Mouse (Mus musculus): Measurements from ENCODE around the gene Bet1l.
"Not testable (repeated sequence)": the region's sequence is repeated elsewhere in the genome, so short reads cannot be mapped to it uniquely, and the experiment has no call there.

Gene Bet1l

DNA sequence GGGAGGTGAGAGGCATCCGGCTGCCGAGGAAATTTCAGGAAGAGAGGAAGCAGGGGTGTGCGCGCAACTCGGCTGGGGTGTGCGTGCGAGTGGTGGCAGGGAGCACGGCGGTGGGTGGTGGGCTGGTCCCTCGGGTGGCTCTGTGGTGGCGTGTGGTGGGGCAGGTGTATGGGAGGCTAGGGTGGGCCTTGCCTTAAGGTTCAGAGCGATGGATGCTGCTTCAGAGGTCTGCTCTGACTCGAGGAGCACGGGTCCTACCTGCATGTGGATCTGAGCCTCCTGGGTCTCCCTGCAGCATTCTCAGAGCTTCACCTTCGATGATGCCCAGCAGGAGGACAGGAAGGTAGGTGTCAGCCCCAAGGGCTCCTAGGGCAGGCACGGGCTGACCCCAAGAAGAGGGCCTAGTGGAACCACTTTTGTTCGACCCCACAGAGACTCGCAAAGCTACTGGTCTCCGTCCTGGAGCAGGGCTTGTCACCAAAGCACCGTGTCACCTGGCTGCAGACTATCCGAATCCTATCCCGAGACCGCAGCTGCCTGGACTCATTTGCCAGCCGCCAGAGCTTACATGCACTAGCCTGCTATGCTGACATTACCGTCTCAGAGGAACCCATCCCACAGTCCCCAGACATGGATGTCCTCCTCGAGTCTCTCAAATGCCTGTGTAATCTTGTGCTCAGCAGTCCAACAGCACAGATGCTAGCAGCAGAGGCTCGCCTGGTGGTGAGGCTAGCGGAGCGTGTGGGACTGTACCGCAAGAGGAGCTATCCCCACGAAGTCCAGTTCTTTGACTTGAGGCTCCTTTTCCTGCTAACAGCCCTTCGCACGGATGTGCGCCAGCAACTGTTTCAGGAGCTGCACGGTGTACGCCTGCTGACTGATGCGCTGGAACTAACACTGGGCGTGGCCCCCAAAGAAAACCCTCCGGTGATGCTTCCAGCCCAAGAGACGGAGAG lies at the start of gene Bet1l:
Bet1l (minus strand) TSS at position 28 of the 956 bp plus-strand sequence.
- no peak for DNase-seq (ENCODE audit: low spot score)

DNA sequence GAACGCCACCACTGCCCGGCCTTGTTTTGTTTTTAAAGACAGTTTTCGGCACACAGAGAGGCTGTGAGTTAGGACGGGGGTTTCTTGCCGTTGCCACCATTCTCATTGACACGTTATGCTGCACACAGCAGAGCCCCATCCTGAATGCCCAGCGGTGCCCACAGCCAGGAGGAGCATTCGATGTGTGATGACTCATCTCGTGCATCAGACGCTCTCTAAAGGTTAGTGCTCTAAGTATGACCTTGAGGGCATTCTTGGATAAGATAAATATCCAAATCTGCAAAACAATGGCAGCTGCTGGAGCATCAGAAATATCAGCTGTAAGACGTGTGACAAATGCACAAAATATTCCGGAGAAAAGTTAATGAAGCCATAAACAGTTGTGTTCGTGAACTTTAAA lies 49.8 kb upstream of the Bet1l start:
- DNase-seq (ENCODE audit: low spot score): no peak

DNA sequence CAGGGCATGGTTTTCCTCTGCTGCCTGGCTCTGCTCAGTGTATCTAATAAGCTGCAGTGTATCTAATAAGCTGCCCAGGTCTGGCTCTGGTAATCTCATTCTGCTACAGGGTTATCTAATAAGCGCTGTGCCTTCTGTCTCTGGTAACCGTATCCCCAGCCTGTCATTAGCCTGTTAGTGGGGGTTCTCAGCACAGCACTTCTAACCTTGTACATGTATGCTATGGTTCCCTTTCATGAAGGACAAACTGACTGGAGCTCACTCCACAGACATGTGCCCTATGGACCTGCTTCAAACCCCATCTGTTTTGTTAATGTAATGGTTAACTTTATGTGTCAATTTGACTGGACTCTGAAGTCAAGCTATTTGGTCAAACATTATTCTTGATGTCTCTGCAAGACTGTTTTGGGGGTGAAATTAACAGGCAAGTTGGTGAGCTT lies 48.3 kb upstream of the Bet1l start:
- DNase-seq (ENCODE audit: low spot score): no peak

DNA sequence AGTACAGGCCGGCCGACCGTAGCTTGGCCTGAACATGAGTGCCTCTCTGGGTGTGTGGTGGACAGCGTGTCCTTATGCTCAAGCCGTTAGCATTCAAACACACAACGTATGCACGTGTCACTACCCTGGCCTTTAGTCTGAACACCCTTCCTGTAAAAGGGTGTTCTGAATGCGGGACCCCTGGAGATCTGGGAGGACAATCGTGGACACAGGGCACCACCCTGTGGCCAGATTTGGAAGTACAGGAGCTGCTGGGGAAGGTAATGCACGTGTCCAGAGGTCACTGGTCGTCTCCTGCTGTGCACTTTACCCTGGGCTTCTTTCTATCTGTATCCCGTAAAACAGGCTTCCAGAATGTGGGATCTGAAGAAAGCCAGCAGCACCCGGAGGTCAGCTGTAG lies 45.8 kb upstream of the Bet1l start:
- DNase-seq (ENCODE audit: low spot score): peak; percentile 82

DNA sequence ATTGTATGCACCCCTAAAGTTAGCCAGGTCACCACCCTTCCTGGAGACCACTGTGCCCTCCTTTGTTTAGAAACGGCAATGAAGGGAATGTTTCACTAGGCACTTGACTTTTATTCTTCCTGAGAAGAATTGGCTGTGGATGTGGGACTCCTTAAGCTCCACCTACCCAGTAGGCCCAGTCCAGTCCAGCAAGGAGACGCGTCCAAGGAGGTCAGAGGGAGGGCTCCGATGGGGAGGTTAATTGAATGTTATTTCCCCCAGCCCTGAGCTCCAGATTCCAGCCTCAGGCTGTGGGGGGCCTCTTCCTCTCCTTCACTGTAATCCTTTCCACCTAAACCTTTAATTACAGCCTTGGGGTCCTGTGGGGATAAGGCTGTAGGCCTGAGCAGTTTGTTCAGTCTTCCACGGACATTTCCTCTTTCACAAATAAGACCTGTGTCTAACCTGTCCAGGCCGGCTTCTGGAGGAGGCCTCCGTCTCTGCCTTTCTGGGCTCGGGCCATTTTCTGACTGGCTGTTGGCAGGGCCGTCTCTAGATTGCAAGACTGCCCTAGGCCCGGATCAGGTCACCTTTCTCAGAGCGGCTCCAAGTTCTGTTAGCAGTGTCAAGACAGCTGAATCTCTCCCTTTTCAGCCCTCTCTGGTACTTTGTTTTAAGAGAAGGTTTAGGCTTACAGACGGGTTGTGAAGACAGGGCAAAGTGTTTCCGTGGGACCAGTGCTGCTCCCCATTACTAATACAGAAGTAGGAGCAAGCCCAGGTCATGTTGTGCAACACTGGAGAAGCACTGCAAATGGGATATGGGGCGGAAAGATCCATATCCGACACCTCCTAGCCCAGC lies 44.9 kb upstream of the Bet1l start:
- DNase-seq (ENCODE audit: low spot score): no peak

DNA sequence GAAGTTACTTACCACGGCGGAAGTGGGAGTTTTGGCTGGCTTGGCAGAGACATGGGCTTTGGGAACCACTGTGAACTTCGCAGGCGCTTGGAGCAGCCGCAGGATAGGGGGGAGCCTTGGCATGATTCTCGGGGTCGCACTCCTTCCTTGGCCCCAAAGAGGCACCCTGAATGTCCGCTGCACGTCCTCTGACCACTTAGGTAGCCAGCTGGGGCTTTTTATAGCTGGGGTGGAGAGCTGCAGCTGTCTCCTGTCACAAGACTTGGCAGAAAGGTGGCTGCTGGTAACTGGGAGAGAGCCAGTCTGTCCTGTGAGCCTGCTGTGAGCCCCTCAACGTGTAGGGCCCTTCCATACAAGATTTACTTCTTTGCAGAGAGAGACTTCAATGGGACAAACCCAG lies 42.8 kb upstream of the Bet1l start, which contains the start of gene Cox8b:
Cox8b (minus strand) TSS at position 227 of the 400 bp plus-strand sequence.
- no peak for DNase-seq (ENCODE audit: low spot score)

DNA sequence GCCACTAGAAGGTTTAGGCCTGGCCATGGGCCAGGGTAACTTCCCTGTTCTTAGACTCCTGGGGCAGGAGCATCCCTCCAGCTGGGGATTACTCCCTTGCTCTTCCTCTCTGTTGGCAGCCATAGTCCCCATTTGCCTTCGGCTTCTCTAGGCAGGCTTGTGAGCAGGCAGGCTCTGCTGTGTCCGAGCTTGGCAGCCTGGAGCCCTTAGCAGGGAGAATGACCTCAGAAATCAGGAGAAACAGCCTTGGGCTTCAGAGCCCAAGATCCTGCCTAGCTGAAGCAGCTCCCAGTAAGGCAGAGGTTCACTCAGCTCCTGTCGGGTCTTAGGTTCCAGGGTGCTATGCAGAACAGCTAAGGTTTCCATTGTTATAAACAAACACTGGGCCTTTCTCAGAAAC lies 41.7 kb upstream of the Bet1l start:
- no peak for DNase-seq (ENCODE audit: low spot score)

DNA sequence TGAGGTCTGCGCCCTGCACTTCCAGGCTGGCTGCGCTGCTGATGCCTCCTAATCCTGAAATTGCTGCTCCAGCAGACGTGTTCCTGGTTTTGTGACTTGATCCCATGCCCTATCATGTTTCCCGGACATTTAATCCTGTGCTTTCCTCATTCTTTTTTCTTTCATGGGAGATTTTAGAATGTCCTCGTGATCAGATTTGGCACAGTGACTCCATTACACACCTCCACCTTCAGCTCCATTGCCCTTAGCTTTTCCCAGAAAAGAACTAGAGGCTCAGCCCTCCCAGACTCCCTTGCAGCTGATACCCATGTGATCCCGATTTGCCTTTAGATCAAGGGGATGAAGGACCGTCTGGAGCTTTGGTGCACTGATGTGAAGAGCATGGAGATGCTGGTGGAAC lies 40.5 kb upstream of the Bet1l start:
- DNase-seq (ENCODE audit: low spot score): no peak

DNA sequence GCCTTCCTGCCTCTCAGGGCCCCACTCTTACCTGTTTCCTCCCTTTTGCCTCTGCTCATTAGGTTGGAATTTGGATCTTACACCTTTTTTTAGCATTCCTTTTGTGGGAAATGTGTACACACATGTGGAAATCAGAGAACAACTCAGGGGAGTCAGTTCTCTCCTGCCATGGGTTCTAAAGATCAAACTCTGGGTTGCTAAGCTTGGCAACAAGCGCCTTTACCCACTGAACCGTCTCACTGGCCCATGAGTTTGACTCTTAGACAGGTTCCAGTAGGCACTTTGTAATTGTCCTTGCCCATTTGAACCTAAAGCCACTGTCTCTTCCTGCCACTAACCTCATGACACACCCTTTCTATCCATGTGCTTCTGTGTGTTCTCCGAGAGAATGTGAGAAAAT lies 37.2 kb upstream of the Bet1l start:
- DNase-seq (ENCODE audit: low spot score): no peak

DNA sequence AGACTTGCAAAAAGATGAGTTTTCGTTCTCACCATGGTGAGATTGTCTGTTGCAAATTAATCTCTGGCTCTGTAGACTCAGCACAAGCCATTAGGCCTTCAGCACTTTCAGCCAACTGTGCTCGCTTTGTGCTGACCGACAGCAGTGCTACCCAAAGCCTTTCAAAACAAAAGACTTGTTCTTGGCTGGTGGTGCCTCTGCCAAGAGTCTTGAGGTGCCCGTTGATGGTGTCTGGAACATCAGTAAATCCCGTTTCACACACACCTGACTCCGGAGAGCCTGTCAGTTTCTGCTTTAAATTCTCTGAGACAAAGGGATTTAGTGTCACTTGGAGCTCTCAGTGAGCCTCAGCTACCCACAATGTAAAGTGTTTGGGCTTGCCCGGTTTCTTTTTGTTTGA lies 36.7 kb upstream of the Bet1l start:
- DNase-seq (ENCODE audit: low spot score): no peak

DNA sequence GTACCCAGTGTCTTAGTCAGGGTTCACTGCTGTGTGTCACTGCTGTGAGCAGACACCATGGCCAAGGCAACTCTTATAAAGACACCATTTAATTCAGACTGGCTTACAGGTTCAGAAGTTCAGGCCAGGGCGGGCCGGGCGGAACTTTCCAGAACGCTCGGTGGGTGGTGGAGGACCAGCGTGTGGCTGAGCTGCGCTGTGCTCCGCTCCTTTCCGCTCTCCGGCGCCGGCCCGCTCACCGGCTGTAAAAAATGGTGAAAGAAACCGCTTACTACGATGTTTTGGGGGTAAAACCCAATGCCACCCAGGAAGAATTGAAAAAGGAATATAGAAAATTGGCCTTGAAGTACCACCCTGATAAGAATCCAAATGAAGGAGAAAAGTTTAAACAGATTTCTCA lies 33.3 kb upstream of the Bet1l start:
- DNase-seq (ENCODE audit: low spot score): not testable (repeated sequence)

DNA sequence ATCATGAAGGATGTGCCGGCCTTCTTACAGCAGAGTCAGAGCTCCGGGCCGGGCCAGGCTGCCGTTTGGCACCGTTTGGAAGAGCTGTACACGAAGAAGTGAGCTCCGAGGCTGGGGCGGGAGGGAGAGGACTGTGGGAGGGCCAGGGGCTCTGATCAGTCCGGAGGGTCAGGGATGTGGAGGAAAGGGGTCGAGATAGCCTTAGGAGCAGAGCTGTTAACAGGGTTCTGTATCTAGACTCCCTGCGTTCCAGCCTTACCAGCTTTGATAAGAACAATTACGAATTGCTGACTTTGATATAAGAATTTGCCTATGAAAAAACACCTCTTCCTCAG lies 25.1 kb upstream of the Bet1l start:
- peak; percentile 8 for DNase-seq (ENCODE audit: low spot score)

DNA sequence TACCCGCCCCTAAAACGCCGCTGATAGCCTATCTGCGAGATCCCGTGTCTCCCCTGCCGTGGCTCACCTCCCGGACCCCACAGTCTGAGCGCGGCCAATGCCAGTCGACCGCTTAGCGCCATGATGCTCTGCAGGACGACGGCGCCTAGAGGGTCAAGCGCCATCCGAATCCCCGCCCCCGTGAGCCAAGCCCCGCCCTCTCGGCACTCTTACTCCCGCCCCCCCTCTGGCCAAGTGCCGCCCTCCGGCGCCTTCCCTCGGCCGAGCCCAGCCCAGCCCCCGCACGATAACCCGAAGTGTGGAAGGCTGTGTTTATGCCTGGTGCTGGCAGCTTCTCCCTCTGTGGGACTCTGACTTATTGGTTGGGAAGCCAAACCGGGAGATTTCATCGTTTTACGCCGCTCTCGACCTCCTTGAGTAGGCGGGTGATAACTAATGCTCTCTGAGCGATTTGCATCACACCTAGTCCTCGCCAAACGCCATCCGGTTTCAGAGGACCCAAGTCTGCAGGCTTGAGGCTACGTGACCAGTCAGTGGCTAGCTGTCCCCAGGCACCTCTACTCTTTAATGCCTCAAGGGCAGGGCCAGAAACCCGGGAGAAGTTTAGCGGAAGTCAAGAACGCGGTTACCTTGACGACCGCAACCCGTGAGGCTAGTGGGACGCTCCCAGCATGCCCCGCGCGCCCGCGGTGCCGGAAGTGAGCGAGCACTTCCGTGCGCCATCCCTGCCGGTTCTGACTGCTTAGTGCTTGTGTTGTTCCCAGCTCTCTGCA lies 24.5 kb upstream of the Bet1l start, which contains the start of the genes Psmd13 and Sirt3:
Psmd13 (plus strand) TSS at position 273 of the 773 bp plus-strand sequence.
Sirt3 (minus strand) TSS at position 614 of the 773 bp plus-strand sequence.
- DNase-seq (ENCODE audit: low spot score): peak; percentile 97

DNA sequence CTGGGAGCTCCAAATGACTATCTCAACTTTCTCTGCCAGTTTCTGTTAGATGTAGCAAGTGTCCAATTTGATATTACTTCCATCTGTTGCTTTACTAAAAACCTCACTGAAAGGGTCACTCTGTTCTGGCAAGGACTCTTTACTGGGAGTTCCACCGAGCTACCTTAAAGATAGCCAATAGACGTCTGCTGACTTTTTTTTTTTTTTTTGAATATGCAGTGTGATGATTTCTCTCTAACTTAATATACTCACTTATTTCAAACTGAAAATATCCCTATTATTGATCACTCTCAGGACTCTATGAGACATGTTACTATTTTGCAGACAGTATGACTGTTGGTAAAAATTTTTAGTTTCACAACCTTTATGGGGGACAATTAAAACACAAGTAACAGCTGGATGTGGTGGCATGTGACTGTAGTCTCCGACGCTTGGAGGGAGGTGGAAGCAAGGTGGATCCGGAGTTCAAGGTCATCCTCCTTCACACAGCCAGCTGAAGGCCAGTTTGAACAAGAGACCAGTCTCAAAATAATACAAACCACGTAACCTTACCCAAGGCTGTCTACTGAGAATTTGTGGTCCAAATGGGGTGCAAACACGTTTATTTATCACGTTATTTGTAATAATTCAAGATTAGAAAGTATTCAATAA lies 23.6 kb upstream of the Bet1l start:
- peak; percentile 7 for DNase-seq (ENCODE audit: low spot score)

DNA sequence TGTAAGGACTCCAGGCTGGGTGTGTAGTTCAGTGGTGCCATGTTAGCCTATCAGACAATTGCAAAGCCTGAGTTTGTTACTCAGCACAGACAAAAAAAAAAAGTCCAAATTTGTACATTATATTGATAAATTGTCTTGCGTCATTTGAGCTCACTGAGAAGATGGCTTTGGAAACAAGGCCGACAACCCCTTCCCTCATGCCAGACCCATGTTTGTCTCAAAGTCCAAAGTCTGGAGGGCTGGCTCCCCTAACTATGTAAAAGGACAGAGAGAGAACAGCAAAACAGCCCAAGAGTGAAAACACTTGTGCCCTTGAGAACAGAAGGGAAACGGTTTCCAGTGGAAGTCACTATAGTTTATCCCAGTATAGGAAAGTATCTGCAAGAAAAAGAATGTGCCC lies 23.0 kb upstream of the Bet1l start:
- no peak for DNase-seq (ENCODE audit: low spot score)

DNA sequence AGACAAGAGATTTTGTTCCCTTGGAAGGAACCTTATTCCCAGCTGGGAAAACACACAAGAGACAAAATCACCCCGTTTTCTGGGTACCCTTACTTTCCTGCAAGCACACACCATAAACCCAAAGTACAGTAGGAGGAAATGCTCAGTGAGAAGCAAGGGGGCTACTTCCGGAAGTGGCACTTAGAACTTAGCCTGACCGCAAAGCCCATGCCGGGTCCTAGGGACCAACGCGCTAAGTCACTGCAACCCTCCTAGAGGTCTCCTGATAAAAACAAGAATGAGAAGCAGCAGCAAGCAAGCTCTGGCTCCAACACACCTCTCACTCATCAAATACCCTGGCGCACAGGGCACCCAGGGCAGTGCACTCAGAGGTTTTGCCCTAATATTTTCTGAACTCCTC lies 22.0 kb upstream of the Bet1l start:
- DNase-seq (ENCODE audit: low spot score): no peak

DNA sequence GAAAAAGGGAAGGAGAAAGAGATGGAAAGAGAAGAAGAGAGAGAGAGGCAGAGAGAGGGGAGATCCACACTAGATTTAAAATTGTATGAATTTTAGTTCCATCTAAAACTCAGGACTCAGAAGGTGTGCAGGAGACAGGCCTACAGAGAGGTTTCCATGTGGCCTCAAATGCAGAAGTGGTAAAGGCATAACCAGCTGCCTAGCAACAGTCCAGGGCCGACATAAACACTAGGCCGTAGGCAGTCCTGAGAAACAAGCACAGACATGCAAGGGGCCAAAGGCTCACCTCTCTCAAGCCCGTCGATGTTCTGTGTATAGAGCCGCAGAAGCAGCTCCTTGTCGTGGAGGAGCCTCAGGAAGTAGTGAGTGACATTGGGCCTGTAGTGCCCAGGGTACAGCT lies 20.0 kb upstream of the Bet1l start:
- DNase-seq (ENCODE audit: low spot score): no peak

DNA sequence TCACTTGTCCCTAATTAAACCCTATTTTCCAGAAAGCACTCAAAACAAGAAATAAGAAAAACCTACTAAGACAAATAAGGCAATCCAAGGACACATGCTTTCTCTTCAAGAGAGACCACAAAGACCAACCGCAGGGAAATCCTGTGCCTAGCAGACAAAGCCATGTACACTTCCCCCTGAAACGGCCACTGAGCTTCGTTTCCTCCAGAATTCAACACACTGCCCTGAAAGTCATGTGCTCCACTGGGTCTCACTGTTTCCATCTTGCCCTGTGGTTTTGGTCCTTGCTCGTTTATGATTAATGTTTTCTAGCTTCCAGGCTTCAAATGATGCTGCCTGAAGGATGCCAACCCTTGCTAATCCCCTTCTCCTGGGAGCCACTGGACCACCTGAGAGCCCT lies 16.8 kb upstream of the Bet1l start:
- no peak for DNase-seq (ENCODE audit: low spot score)

DNA sequence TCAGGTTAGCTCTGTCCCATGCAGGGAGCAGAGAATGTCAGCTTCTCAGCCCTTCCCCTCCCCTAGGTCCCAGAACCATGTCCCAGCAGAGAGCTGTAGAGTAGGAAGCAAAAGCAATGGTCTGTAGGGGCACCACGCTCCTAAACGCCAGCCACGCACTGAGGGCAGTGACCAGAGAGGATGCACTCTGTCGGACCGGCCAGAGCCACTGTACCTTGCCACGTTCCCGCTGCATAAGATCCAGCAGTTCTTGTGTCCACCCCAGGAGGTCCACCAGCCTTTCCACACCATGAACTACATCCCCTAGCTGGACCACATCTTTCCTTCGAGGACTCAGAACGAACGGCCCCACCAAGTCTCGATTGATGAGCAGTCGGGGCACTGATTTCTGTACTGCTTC lies 7.4 kb upstream of the Bet1l start:
- no peak for DNase-seq (ENCODE audit: low spot score)

DNA sequence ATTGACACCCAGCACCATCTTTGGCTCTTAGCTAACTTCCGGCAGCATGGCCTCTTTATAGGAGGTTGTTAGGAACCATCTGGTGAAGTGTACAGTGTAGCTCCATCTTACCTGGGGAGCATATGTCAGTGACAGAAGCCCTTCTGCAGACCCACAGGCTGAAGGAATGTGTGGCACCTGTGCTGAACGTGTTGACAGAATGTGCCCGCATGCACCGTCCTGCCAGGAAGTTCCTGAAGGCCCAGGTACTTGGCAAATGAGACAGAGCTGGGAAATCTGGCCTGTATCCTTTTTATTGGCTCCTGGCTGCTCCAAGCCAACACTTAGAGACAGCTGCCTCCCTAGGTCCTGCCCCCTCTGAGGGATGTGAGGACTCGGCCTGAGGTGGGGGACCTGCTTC lies 3.4 kb upstream of the Bet1l start:
- DNase-seq (ENCODE audit: low spot score): no peak

DNA sequence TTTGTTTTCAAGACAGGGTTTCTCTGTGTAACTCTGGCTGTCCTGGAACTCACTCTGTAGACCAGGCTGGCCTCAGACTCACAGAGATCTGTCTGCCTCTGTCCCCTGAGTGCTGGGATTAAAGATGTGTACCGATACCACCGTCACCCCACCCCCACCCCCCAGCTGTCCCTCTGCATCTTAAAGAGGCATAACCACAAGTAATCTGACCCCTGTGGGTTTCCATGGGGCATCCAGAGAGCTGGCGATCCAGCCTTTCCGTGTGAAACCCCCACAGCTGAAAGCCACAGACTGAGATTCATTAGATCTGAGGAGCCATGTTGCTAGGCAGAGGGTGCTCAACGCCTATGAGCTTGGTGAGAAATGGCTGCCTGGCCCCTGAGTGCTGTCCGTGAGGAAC lies 2.6 kb upstream of the Bet1l start:
- no peak for DNase-seq (ENCODE audit: low spot score)

DNA sequence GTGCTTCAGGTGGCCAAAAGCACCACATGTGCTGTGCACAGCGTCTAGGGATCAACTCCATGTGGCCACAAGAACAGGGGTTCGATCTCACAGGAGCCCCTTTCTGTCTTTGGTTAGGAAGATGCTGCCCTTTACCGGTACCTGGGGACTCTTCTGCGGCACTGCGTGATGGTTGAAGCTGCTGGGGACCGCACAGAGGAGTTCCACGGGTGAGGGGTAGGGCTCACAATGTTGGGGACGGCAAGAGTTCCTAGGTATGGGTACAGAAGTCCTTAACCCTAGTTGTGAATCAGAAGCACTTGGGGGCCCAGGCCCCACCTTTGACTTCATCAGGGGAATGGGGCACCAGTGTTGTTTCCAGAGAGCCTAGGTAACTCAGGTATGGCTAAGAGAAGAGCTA lies 1.4 kb upstream of the Bet1l start:
- DNase-seq (ENCODE audit: low spot score): no peak
